Mouse (Mus musculus) heart, adult 18-20 months (tissue): ENCODE data around the gene Six1. TPM values are rescaled to one million over a fixed set of nuclear protein-coding genes. Genes with fewer than 3 reads are reported as not detected.

Source experiments
- DNase-seq, 2 experiments: peaks; one replicate each; pipeline ENCODE4 v3.0.0; 2021 to 2022; ENCODE audit warnings: mixed read lengths in 1 of 2
- total RNA-seq, 2 experiments: library from RNA; stranded (reverse); gene quantifications; 2 replicates each; pipeline ENCODE4 v1.2.3; 2021

Six1 gene
- total RNA-seq, 2 experiments from 2014 or later, result 1.6 to 2.0 TPM

GRCm38 (mm10) chr12:73050305-73050704, 3.4 kb downstream of the Six1 start:
- DNase-seq, result no peak

- no peak for DNase-seq
Measured at GRCm38 (mm10) chr12:73049520-73050225, 4.0 kb downstream of the Six1 start.

GRCm38 (mm10) chr12:73048537-73048936, 5.2 kb downstream of the Six1 start:
- no peak for DNase-seq

GRCm38 (mm10) chr12:73047576-73047975, 6.1 kb downstream of the Six1 start:
- no peak for DNase-seq

- DNase-seq, result peak; percentile 80 to 84
Measured at GRCm38 (mm10) chr12:73046607-73047180, 7.0 kb downstream of the Six1 start.

- DNase-seq, result peak in 1 of 2 experiments; percentile 65
Measured at GRCm38 (mm10) chr12:73045724-73046606, 7.7 kb downstream of the Six1 start.

- DNase-seq, result peak in 1 of 2 experiments; percentile 54
Measured at GRCm38 (mm10) chr12:73045046-73045723, 8.5 kb downstream of the Six1 start.

- peak in 1 of 2 experiments; percentile 79 for DNase-seq
Measured at GRCm38 (mm10) chr12:73044221-73045045, 9.3 kb downstream of the Six1 start.

- no peak for DNase-seq
Measured at GRCm38 (mm10) chr12:73043396-73044167, 10.1 kb downstream of the Six1 start.

GRCm38 (mm10) chr12:73042903-73043302, 10.8 kb downstream of the Six1 start:
- no peak for DNase-seq

GRCm38 (mm10) chr12:73042406-73042805, 11.3 kb downstream of the Six1 start:
- DNase-seq, result no peak

GRCm38 (mm10) chr12:73041256-73041630, 12.4 kb downstream of the Six1 start:
- no peak for DNase-seq

- no peak for DNase-seq
Measured at GRCm38 (mm10) chr12:73040563-73041255, 13.0 kb downstream of the Six1 start.

GRCm38 (mm10) chr12:73039939-73040562, 13.6 kb downstream of the Six1 start:
- no peak for DNase-seq

GRCm38 (mm10) chr12:73038992-73039938, 14.4 kb downstream of the Six1 start:
- DNase-seq, result no peak

- no peak for DNase-seq
Measured at GRCm38 (mm10) chr12:73038441-73038991, 15.2 kb downstream of the Six1 start.

- no peak for DNase-seq
Measured at GRCm38 (mm10) chr12:73037385-73038160, 16.1 kb downstream of the Six1 start.
